Mouse (Mus musculus) heart, adult 2 months (tissue): ENCODE measurements around the gene Kntc1. TPM values are rescaled to one million over a fixed set of nuclear protein-coding genes. Genes with fewer than 3 reads are reported as not detected.
"Not testable (repeated sequence)": the region's sequence is repeated elsewhere in the genome, so short reads cannot be mapped to it uniquely, and the experiment has no call there.

ENCODE experiments used
- DNase-seq, 2 experiments: peaks; one replicate each; pipeline ENCODE4 v3.0.0; 2021
- H3K27ac ChIP-seq: fragments of 200-600 bp; 2 replicates; pipeline ENCODE4 v1.8.1; 2022
- H3K27me3 ChIP-seq: fragments of 200-500 bp; 2 replicates; pipeline ENCODE4 v1.6.1; 2012; ENCODE audit warnings: mild to moderate bottlenecking, low read length, inconsistent platforms, mixed read lengths; ENCODE audit not compliant: control insufficient read depth, insufficient read depth
- H3K36me3 ChIP-seq: fragments of 200-500 bp; 2 replicates; pipeline ENCODE4 v1.6.1; 2012; ENCODE audit warnings: low read length, inconsistent platforms; ENCODE audit not compliant: control insufficient read depth, insufficient read depth
- H3K4me1 ChIP-seq: fragments of 200-500 bp; 2 replicates; pipeline ENCODE4 v1.6.1; 2011; ENCODE audit warnings: low read length; ENCODE audit not compliant: control insufficient read depth, insufficient read depth
- H3K4me3 ChIP-seq: fragments of 200-600 bp; 2 replicates; pipeline ENCODE4 v1.8.1; 2022
- H3K79me2 ChIP-seq: fragments of 200-500 bp; replicated peaks from 2 replicates; pipeline ENCODE4 v1.6.1; 2012; ENCODE audit warnings: mild to moderate bottlenecking, inconsistent platforms, low read length, moderate library complexity, mixed read lengths; ENCODE audit not compliant: control insufficient read depth, insufficient read depth
- H3K9ac ChIP-seq: fragments of 200-500 bp; 2 replicates; pipeline ENCODE4 v1.6.1; 2012; ENCODE audit warnings: low read depth, mild to moderate bottlenecking, control low read depth, inconsistent platforms, low read length, mixed read lengths
- CTCF ChIP-seq: fragments of 200-600 bp; IDR thresholded peaks from 2 replicates; pipeline ENCODE4 v1.8.1; 2022; ENCODE audit warnings: antibody characterized with exemption, mild to moderate bottlenecking, moderate library complexity
- EP300 ChIP-seq: fragments of 200-500 bp; IDR thresholded peaks from 2 replicates; pipeline ENCODE4 v1.6.1; 2011; ENCODE audit warnings: low read depth, low read length, control low read depth; ENCODE audit not compliant: insufficient read depth
- POLR2A ChIP-seq: fragments of 200-500 bp; IDR thresholded peaks from 2 replicates; pipeline ENCODE4 v1.6.1; 2011; ENCODE audit warnings: mild to moderate bottlenecking, low read depth, low read length, control low read depth; ENCODE audit not compliant: insufficient read depth
- WGBS: fragments of 180-500 bp; shearing (Covaris S2); methylation state at CpG from one replicate; pipeline ENCODE4 v1.1.7; 2018; 5-methylcytosine and 5-hydroxymethylcytosine counted together
- intact Hi-C: fragments of 180-260 bp; cut with DNase I; formaldehyde crosslinking; loops from one replicate; pipeline ENCODE4 v1.15.1; 2025
- polyA plus RNA-seq: library from polyadenylated mRNA; depleted of rRNA; stranded (reverse); fragments of >200 nt; gene quantifications from 2 replicates; pipeline ENCODE4 v1.2.3, GENCODE M21; 2012
- total RNA-seq, 2 experiments: library from RNA; stranded (reverse); gene quantifications; 2 replicates each; pipeline ENCODE4 v1.2.3; 2021

Kntc1 gene
- total and polyA plus RNA-seq, 3 experiments = 0.05 to 0.16 (median 0.14) TPM

DNA sequence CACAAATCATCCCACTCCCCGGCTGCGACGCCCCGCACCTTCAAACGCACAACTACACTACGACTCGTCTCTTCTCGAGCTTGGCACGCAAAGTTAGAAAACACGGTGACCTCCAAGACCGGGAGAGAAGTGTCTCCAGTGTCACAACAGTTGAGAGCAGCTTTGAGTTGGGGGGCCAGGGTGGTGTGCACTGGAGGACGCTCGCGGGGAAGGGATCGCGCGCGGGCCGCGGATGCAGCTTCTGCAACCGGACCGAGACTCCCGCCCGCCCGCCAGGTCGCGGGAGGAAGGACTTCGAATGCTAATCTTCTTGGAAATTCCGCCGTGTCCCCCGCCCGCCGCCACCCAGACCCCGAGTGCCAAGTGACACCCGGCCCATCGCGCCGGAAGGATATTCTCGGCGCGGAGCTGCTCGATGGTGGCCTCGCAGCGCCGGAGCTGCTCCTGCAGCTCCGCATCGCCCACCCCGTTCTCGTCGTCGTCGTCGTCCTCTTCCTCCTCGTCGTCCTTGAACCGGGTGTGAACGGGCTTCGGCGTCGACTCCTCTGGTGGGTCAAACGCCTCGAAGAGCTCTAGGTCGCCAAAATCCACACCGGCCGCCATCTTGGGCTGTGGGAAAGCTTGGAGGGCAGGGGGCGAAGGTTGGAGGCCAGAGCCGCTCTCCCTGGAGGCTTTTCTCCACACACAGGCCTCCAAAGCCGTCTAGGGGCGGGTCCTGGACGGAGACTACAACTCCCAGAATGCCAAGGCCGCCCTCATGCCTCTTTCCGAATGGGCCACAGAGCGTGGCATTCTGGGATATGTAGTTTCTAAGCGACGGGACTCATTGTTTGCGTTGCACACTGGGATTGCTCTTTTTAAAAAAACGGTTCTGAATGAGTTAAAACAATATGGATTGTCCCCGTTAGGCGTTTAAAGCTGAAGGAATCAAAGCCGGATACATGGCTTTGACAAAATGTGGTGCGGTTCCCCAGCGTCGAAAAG is 28.9 kb upstream of the Kntc1 start, which contains the start of gene Zcchc8:
Gene Zcchc8 (minus strand): TSS at position 773 of the 984 bp plus-strand sequence.
- peaks cover 1% of the 10 kb centered on the region; the same call in 1 of the 2 replicates for H3K4me1 ChIP-seq
- TF ChIP-seq POLR2A (peak; percentile 87), EP300 (0 out of 2 replicates have a peak, but pooled peaks have one; percentile 49), CTCF (no peak)
- under 1% methylated on average over 83 of the region's 83 CpGs for WGBS
- H3K27me3 ChIP-seq = no peaks in the 10 kb centered on the region
- DNase-seq = peak; percentile 94 to 96
- H3K9ac ChIP-seq = peak within 1 kb of the TSS; percentile 75
- H3K4me3 ChIP-seq = peak within 1 kb of the TSS; percentile 64
- H3K36me3 ChIP-seq = peaks cover 10% of the 10 kb centered on the region
- intact Hi-C loops = loop anchor here (2.0 to 5.0 kb wide), 2 partner anchors 28 to 187 kb away; partner anchors contain the start of genes Denr, Kntc1 and Rsrc2
- H3K27ac ChIP-seq = peak within 1 kb of the TSS; percentile 86
- peaks cover 5% of the 10 kb centered on the region; the same call in 1 of the 2 replicates for H3K79me2 ChIP-seq

DNA sequence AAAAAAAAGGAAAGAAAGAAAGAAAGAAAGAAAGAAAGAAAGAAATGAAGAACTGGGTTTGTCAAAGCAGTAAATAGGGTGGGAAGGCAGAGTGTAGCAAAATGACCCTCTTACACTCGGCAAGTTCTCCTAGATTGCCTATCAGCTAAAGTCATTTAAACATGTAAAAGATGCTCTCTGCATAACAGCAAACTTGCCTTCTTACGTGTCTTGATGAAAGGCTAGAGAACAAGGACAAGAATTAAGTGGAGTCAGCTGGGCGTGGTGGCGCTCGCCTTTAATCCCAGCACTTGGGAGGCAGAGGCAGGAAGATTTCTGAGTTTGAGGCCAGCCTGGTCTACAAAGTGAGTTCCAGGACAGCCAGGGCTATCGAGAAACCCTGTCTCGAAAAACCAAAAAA is 25.7 kb upstream of the Kntc1 start:
- not testable (repeated sequence) for H3K4me3 ChIP-seq, DNase-seq, H3K27ac ChIP-seq, H3K4me1 ChIP-seq, H3K79me2 ChIP-seq, H3K9ac ChIP-seq, H3K27me3 ChIP-seq
- intact Hi-C loops = loop anchor here (5.0 kb wide), 1 partner anchor 183 kb away; the partner anchor contains the start of gene Denr
- H3K36me3 ChIP-seq = peaks cover 10% of the 10 kb centered on the region
- 87% methylated on average over 7 of the region's 7 CpGs for WGBS

GRCm38 (mm10) chr5:123730981-123731380 is 18.5 kb upstream of the Kntc1 start:
- Histone ChIP-seq H3K4me1 (no peaks in the 10 kb centered on the region), H3K79me2 (0 out of 2 replicates have a peak, but pooled peaks cover 1% of the 10 kb centered on the region), H3K27ac (no peak overlapping the region), H3K9ac (no peak overlapping the region), H3K36me3 (peaks cover 42% of the 10 kb centered on the region), H3K4me3 (no peak overlapping the region), H3K27me3 (no peaks in the 10 kb centered on the region)
- no peak for TF ChIP-seq EP300
- no peak for TF ChIP-seq POLR2A
- no peak for TF ChIP-seq CTCF
- intact Hi-C loops = no loop called here
- DNase-seq = no peak
- 74% methylated on average over 2 of the region's 2 CpGs for WGBS

DNA sequence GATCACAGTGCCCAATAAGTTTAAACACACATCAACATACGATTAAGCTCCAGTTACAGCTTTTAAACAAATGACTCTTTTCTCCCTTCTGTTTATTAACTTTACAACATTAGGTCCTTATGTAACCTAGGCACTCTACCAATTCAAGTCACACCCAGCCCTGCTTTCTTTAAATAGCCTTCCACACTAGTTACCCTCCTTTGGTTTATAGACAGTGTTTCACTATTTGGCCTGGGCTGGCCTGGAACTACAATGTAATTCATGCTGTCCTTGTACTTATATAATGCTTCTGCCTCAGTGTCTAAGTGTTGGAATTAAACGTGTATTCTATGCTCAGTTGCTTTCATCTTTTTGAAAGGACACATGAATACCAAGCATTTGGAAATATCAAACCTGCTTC is 5.2 kb upstream of the Kntc1 start:
- Histone ChIP-seq H3K27ac (peak overlapping the region; percentile 29), H3K4me3 (no peak overlapping the region), H3K4me1 (peaks cover 9% of the 10 kb centered on the region; the same call in 1 of the 2 replicates), H3K9ac (no peak overlapping the region), H3K36me3 (peaks cover 55% of the 10 kb centered on the region), H3K79me2 (no peaks in the 10 kb centered on the region; the same call in none of the 2 replicates), H3K27me3 (no peaks in the 10 kb centered on the region)
- WGBS = 46% methylated on average over 2 of the region's 2 CpGs
- intact Hi-C loops = no loop called here
- DNase-seq = no peak
- TF ChIP-seq EP300 (no peak), CTCF (no peak), POLR2A (no peak)

DNA sequence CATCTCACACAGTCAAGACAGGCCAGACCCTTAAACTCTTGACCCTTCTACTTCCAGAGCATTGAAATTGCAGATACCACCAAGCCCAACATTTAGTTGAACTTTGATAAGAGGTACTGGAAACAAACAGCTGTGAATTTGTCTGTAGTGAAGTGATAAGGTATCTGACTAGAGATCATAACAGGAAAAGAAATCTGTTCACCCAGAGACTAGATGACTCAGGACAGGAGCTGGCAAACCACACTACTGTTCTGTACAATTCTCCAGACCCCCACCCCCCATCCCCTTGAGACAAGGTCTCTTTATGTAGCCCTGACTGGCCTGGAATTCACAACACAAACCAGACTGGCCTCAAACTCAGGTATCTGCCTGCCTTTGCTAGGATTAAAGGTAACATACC is 3.3 kb upstream of the Kntc1 start:
- intact Hi-C loops = loop anchor here (5.0 kb wide), 1 partner anchor 161 kb away; the partner anchor contains the start of gene Denr
- no peak for TF ChIP-seq POLR2A
- no peak for TF ChIP-seq CTCF
- TF ChIP-seq EP300 = no peak
- Histone ChIP-seq H3K79me2 (no peaks in the 10 kb centered on the region; the same call in 1 of the 2 replicates), H3K27ac (no peak overlapping the region), H3K27me3 (no peaks in the 10 kb centered on the region), H3K4me3 (peak overlapping the region; percentile 11; the same call in 1 of the 2 replicates), H3K9ac (no peak overlapping the region), H3K36me3 (peaks cover 49% of the 10 kb centered on the region), H3K4me1 (peaks cover 9% of the 10 kb centered on the region; the same call in 1 of the 2 replicates)
- DNase-seq = no peak
